Mouse (Mus musculus): ENCODE data around the gene Vmp1. TPM values are rescaled to one million over a fixed set of nuclear protein-coding genes. Genes with fewer than 3 reads are reported as not detected.

The Vmp1 gene
- polyA plus RNA-seq, 1 experiment from 2014 or later = 151 TPM

GRCm38 (mm10) chr11:86618548-86619335, 64.9 kb downstream of the Vmp1 start:
- no peaks in the 10 kb centered on the region for H3K4me1 ChIP-seq (ENCODE audit: control insufficient read depth, insufficient read depth, low read length)
- ATAC-seq (ENCODE audit: low read depth) = no peak
- no peak overlapping the region for H3K4me3 ChIP-seq (ENCODE audit: low read depth, low read length)
- 85% methylated on average over 2 of the region's 2 CpGs for WGBS
- H3K9ac ChIP-seq (replicated peaks; ENCODE audit: low read depth, low read length) = no peak overlapping the region
- H3K36me3 ChIP-seq (ENCODE audit: control insufficient read depth, insufficient read depth, low read length) = no peaks in the 10 kb centered on the region
- H3K27me3 ChIP-seq (ENCODE audit: control insufficient read depth, insufficient read depth, low read length) = no peaks in the 10 kb centered on the region
- no peaks in the 10 kb centered on the region for H3K9me3 ChIP-seq (ENCODE audit: control insufficient read depth, low read length)
- no peak overlapping the region for H3K27ac ChIP-seq (ENCODE audit: low read depth, low read length)
- no peak overlapping the region for H3K4me2 ChIP-seq (ENCODE audit: low read depth, low read length)

GRCm38 (mm10) chr11:86614607-86615006, 69.0 kb downstream of the Vmp1 start:
- Histone ChIP-seq H3K4me2 (ENCODE audit: low read depth, low read length) (no peak overlapping the region), H3K4me1 (ENCODE audit: control insufficient read depth, insufficient read depth, low read length) (no peaks in the 10 kb centered on the region), H3K4me3 (ENCODE audit: low read depth, low read length) (no peak overlapping the region), H3K9me3 (ENCODE audit: control insufficient read depth, low read length) (no peaks in the 10 kb centered on the region), H3K27ac (ENCODE audit: low read depth, low read length) (no peak overlapping the region), H3K36me3 (ENCODE audit: control insufficient read depth, insufficient read depth, low read length) (no peaks in the 10 kb centered on the region), H3K27me3 (ENCODE audit: control insufficient read depth, insufficient read depth, low read length) (no peaks in the 10 kb centered on the region), H3K9ac (replicated peaks; ENCODE audit: low read depth, low read length) (no peak overlapping the region)
- WGBS = 90% methylated on average over 5 of the region's 5 CpGs
- no peak for ATAC-seq (ENCODE audit: low read depth)

- ATAC-seq (ENCODE audit: low read depth) = no peak
- no peaks in the 10 kb centered on the region for H3K27me3 ChIP-seq (ENCODE audit: control insufficient read depth, insufficient read depth, low read length)
- no peaks in the 10 kb centered on the region for H3K4me1 ChIP-seq (ENCODE audit: control insufficient read depth, insufficient read depth, low read length)
- no peaks in the 10 kb centered on the region for H3K9me3 ChIP-seq (ENCODE audit: control insufficient read depth, low read length)
- WGBS = 81% methylated on average over 2 of the region's 2 CpGs
- H3K4me2 ChIP-seq (ENCODE audit: low read depth, low read length) = no peak overlapping the region
- no peak overlapping the region for H3K9ac ChIP-seq (replicated peaks; ENCODE audit: low read depth, low read length)
- no peaks in the 10 kb centered on the region for H3K36me3 ChIP-seq (ENCODE audit: control insufficient read depth, insufficient read depth, low read length)
- H3K27ac ChIP-seq (ENCODE audit: low read depth, low read length) = no peak overlapping the region
- H3K4me3 ChIP-seq (ENCODE audit: low read depth, low read length) = no peak overlapping the region
These were observed 69.5 kb downstream of the Vmp1 start for GRCm38 (mm10) chr11:86614056-86614530.

- H3K27me3 ChIP-seq (ENCODE audit: control insufficient read depth, insufficient read depth, low read length) = no peaks in the 10 kb centered on the region
- H3K36me3 ChIP-seq (ENCODE audit: control insufficient read depth, insufficient read depth, low read length) = no peaks in the 10 kb centered on the region
- H3K4me2 ChIP-seq (ENCODE audit: low read depth, low read length) = no peak overlapping the region
- H3K9ac ChIP-seq (replicated peaks; ENCODE audit: low read depth, low read length) = no peak overlapping the region
- no peak for ATAC-seq (ENCODE audit: low read depth)
- 93% methylated on average over 1 of the region's 1 CpGs for WGBS
- H3K4me3 ChIP-seq (ENCODE audit: low read depth, low read length) = no peak overlapping the region
- H3K27ac ChIP-seq (ENCODE audit: low read depth, low read length) = no peak overlapping the region
- H3K4me1 ChIP-seq (ENCODE audit: control insufficient read depth, insufficient read depth, low read length) = no peaks in the 10 kb centered on the region
- no peaks in the 10 kb centered on the region for H3K9me3 ChIP-seq (ENCODE audit: control insufficient read depth, low read length)
These were observed 71.6 kb downstream of the Vmp1 start for GRCm38 (mm10) chr11:86611991-86612390.

GRCm38 (mm10) chr11:86610239-86610638, 73.4 kb downstream of the Vmp1 start:
- 86% methylated on average over 3 of the region's 3 CpGs for WGBS
- no peak overlapping the region for H3K4me2 ChIP-seq (ENCODE audit: low read depth, low read length)
- no peak for ATAC-seq (ENCODE audit: low read depth)
- H3K27ac ChIP-seq (ENCODE audit: low read depth, low read length) = no peak overlapping the region
- no peak overlapping the region for H3K9ac ChIP-seq (replicated peaks; ENCODE audit: low read depth, low read length)
- no peaks in the 10 kb centered on the region for H3K4me1 ChIP-seq (ENCODE audit: control insufficient read depth, insufficient read depth, low read length)
- no peaks in the 10 kb centered on the region for H3K36me3 ChIP-seq (ENCODE audit: control insufficient read depth, insufficient read depth, low read length)
- no peaks in the 10 kb centered on the region for H3K9me3 ChIP-seq (ENCODE audit: control insufficient read depth, low read length)
- no peak overlapping the region for H3K4me3 ChIP-seq (ENCODE audit: low read depth, low read length)
- no peaks in the 10 kb centered on the region for H3K27me3 ChIP-seq (ENCODE audit: control insufficient read depth, insufficient read depth, low read length)

GRCm38 (mm10) chr11:86607808-86608350, 75.8 kb downstream of the Vmp1 start:
- WGBS = 87% methylated on average over 2 of the region's 2 CpGs
- Histone ChIP-seq H3K9me3 (ENCODE audit: control insufficient read depth, low read length) (no peaks in the 10 kb centered on the region), H3K4me1 (ENCODE audit: control insufficient read depth, insufficient read depth, low read length) (no peaks in the 10 kb centered on the region), H3K4me2 (ENCODE audit: low read depth, low read length) (no peak overlapping the region), H3K9ac (replicated peaks; ENCODE audit: low read depth, low read length) (no peak overlapping the region), H3K4me3 (ENCODE audit: low read depth, low read length) (no peak overlapping the region), H3K27me3 (ENCODE audit: control insufficient read depth, insufficient read depth, low read length) (no peaks in the 10 kb centered on the region), H3K36me3 (ENCODE audit: control insufficient read depth, insufficient read depth, low read length) (no peaks in the 10 kb centered on the region), H3K27ac (ENCODE audit: low read depth, low read length) (no peak overlapping the region)
- no peak for ATAC-seq (ENCODE audit: low read depth)

- Histone ChIP-seq H3K4me2 (ENCODE audit: low read depth, low read length) (no peak overlapping the region), H3K4me1 (ENCODE audit: control insufficient read depth, insufficient read depth, low read length) (no peaks in the 10 kb centered on the region), H3K36me3 (ENCODE audit: control insufficient read depth, insufficient read depth, low read length) (no peaks in the 10 kb centered on the region), H3K4me3 (ENCODE audit: low read depth, low read length) (no peak overlapping the region), H3K27ac (ENCODE audit: low read depth, low read length) (no peak overlapping the region), H3K9me3 (ENCODE audit: control insufficient read depth, low read length) (no peaks in the 10 kb centered on the region), H3K9ac (replicated peaks; ENCODE audit: low read depth, low read length) (no peak overlapping the region), H3K27me3 (ENCODE audit: control insufficient read depth, insufficient read depth, low read length) (no peaks in the 10 kb centered on the region)
- 95% methylated on average over 2 of the region's 2 CpGs for WGBS
- no peak for ATAC-seq (ENCODE audit: low read depth)
These were observed 76.9 kb downstream of the Vmp1 start for GRCm38 (mm10) chr11:86606621-86607339.

- Histone ChIP-seq H3K4me3 (ENCODE audit: low read depth, low read length) (no peak overlapping the region), H3K4me1 (ENCODE audit: control insufficient read depth, insufficient read depth, low read length) (no peaks in the 10 kb centered on the region), H3K27me3 (ENCODE audit: control insufficient read depth, insufficient read depth, low read length) (no peaks in the 10 kb centered on the region), H3K27ac (ENCODE audit: low read depth, low read length) (no peak overlapping the region), H3K9ac (replicated peaks; ENCODE audit: low read depth, low read length) (no peak overlapping the region), H3K4me2 (ENCODE audit: low read depth, low read length) (no peak overlapping the region), H3K9me3 (ENCODE audit: control insufficient read depth, low read length) (no peaks in the 10 kb centered on the region), H3K36me3 (ENCODE audit: control insufficient read depth, insufficient read depth, low read length) (no peaks in the 10 kb centered on the region)
- ATAC-seq (ENCODE audit: low read depth) = no peak
- 92% methylated on average over 5 of the region's 5 CpGs for WGBS
These were observed 78.7 kb downstream of the Vmp1 start for GRCm38 (mm10) chr11:86604732-86605520.
